Mouse (Mus musculus): ENCODE data around the gene Cc2d2b.

Gene Cc2d2b

DNA sequence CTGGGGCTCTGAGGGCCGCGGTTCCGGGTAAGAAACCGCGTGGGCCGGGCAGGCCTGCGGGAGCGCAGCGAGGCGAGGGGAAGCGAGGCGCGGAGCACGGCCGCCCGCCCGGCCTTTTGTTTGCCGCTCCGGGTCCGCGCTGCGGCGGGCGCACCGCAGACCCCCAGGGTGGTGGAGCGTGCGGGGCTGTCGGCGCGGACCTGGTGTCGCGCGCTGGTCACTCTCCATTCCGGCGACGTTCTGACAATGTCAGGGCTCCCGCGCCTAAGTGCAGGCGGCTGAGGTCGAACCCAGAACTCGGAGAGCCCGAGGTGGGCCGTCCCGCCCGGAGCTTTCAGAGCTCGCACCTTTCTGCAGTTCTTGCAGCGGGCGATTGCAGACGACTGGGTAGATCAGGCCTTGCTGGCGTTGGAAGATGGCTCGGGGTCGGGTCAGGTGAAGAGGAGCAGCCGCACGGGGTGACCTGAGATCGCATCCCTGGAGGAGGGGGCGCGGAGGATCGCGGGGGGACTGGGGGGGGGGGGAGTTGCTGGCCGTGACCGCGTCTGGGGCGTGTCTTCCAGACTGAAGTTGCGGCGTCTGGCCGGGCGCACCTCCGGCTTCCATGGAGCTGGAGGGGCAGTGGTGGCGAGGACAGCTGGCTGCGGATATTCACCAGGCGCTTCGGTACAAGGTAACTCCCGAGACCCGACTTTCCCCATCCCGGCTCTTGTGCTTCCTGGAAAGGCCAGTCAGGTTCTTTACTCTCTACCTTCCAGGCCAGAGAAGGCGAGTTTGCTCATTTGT lies 83.1 kb downstream of the Cc2d2b start:
- in situ Hi-C loops (cut with MboI, MseI), result no loop called here

DNA sequence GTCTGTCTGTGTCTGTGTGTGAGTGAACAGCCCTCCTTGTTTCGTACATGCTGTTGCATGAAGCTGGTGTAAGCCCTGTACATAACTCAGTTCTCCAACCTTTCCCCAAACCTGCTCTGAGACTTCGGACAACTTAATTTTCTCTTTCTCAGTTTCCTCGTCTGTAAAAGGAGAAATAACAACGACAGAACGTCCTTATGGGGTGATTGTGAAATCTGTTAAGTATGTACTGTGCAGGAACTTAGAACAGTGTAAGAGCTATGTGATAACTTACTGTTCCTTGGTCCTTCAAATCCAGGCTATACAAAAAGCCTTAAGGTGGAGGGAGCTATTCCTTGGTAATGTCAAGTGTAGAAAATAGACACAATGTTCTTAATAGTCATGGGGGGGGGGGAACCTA lies 83.8 kb downstream of the Cc2d2b start:
- in situ Hi-C loops (cut with MboI, MseI), result no loop called here

GRCm38 (mm10) chr19:40834436-40834835 lies 85.9 kb downstream of the Cc2d2b start:
- in situ Hi-C loops (cut with MboI, MseI), result no loop called here

DNA sequence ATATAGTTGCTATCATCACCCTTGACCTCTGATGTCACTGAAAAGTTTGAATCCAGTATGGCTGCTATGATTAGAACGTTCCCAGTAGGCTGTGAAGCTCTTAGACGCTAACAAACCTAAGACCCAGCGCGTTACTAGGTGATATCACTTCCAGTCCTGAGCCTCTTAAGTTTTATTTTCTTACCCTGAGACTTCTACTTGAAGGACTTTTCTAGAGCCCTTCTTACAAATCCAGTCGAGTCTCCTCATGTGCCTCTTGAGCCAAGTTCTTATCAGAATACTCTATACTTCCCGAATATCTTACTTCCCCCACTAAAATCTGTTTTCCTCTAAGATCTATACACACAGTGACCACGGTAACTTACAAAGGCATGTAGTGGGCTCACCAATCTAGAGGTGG lies 89.7 kb downstream of the Cc2d2b start:
- in situ Hi-C loops (cut with MboI, MseI), result loop anchor here (5.0 kb wide), 1 partner anchor 54 kb away; the partner anchor contains the start of gene Zfp518a

DNA sequence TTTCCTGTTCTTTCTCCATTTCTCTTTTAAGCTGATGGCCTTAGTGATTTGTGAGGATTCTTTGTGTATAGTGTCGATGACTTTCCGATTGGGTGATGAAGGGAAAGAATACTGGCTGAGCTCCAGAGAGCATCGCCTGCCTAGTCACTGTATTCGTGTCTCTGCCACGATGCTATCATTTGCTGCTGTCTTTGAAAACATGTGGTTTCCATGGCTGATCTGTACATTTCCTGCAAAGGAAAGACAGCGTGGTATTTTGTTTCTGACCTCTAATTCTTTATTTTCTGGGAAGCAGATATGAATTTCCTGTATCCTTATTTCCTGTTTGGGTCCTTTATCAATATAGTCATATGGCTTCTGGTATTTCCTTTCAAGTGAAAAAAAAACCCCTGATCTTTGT lies 91.8 kb downstream of the Cc2d2b start:
- in situ Hi-C loops (cut with MboI, MseI), result no loop called here

- in situ Hi-C loops (cut with MboI, MseI), result no loop called here
Measured at GRCm38 (mm10) chr19:40841083-40841482, 92.5 kb downstream of the Cc2d2b start.

GRCm38 (mm10) chr19:40841593-40841992 lies 93.0 kb downstream of the Cc2d2b start:
- in situ Hi-C loops (cut with MboI, MseI), result no loop called here

GRCm38 (mm10) chr19:40844731-40845130 lies 96.2 kb downstream of the Cc2d2b start:
- in situ Hi-C loops (cut with MboI, MseI), result no loop called here

DNA sequence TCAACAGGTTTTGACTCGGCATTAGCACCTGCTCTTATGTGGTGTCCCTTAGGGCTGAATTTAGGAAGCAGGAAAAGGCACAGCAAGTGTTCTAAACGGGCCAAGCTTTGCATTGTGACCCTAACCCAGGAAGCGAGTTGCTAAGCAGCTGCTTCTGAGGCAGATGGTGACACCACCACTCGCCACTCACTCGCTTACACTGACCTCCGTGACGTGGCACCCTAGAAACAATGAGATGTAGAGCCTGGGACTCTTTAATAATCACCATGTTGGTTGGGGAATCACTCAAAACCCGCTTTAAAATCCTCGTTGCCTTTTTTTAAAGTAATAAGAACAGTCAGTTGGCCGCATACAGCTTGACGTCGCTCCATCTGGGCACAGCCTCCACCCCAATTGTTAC lies 100.8 kb downstream of the Cc2d2b start:
- in situ Hi-C loops (cut with MboI, MseI), result no loop called here

- in situ Hi-C loops (cut with MboI, MseI), result no loop called here
Measured at GRCm38 (mm10) chr19:40859555-40859954, 111.0 kb downstream of the Cc2d2b start.

DNA sequence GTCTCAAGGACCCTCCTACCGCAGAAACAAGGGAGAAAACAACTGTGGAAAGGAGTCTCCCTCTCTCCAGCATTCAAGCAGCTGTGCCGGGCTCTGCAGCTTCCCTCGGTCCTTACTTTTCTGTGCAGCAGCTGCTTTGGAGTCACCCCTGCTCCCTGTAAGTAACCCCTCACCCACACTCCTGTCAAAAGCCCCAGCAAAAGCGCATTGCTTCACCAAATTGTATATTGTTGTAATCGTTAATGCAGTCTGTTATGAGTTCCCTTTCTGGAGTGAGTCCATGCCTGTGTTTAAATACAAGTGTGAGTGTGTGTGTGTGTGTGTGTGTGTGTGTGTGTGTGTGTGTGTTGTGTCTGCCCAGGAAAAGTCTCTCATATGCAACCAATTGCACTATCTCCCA lies 119.7 kb downstream of the Cc2d2b start:
- in situ Hi-C loops (cut with MboI, MseI), result no loop called here

DNA sequence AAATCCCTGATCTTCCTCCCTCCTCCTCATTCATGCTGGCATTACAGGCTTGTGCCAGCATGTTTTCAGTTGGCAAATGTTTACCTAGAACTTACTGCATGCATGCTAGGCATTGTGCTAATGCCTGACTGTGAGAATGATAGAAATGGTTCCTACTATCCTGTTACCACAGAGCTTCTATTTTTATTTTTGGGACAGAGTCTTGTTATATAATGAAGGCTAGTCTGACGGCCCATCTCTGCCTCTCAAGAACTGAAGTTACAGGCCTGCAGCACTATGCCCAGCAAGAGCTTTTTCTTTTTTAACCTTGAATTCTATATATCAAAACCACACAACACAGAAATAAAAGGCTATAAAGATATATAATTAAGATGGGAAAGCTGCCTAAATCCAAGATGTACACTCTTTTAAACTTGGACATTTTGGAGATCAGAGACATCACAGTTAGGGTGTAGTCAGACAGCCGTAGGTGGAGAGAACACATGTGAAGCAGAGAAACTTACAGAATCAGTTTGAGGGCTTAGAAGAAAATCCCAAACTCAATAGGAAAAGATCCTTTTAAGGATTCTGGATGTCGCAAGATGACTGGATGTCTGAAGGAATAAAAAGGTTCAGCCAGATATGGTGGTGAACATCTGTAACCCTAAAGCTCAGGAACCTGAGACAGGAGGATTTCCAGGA lies 121.0 kb downstream of the Cc2d2b start:
- in situ Hi-C loops (cut with MboI, MseI), result no loop called here

DNA sequence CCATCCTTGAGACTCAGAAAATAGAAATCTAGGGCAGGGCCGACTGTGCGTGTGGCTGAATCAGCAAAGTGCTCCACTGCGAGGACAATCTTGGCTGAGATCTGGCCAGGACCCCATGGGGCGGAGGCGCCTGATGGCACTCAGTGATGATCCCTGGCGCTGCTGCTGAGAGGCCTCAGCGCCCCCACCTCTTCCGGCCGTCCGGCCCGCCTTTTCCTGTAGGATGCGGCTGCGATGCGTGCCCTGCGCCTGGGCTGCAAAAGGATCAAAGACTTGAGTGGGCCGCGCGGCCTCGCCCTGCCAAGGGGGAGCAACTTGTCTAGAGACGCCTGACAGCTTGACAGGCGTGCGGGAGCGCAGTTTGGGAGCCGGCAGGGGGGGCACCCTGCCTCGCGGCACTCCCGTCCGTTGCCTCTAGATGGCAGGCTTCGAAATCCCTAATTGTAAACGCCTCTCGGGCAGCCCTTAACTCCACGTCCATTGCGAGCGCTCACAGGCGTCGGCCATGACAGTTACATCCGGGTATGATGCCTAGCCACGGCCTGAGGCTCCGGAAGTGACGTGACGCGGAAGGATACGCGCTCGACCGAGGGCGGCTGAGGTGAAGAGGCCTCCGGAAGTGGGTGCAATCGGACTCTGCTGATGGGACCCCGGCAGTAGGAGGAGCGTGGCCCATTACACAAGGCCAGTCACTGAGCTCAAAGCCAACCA lies 124.6 kb downstream of the Cc2d2b start:
- in situ Hi-C loops (cut with MboI, MseI), result no loop called here

Data from regulatory T cell (primary cell).